Mouse (Mus musculus) midbrain, embryonic 14.5 days (tissue): ENCODE measurements around the gene Smad1. TPM values are rescaled to one million over a fixed set of nuclear protein-coding genes. Genes with fewer than 3 reads are reported as not detected.
A peak's percentile ranks its signal among the peaks of the same experiment; 100 is the strongest.
"Not testable (repeated sequence)": the region's sequence is repeated elsewhere in the genome, so short reads cannot be mapped to it uniquely, and the experiment has no call there.

Experiments used
- ATAC-seq: fragments of 200-750 bp; cut with Nextera tagmentation; 2 replicates; pipeline ENCODE4 v1.8.0; 2017; ENCODE audit warnings: moderate number of reproducible peaks, moderate library complexity; ENCODE audit not compliant: low FRiP score, low TSS enrichment
- DNase-seq: peaks from one replicate; pipeline ENCODE4 v3.0.0-alpha.2; 2015
- H3K27ac ChIP-seq: fragments of 300-500 bp; sonication (generic); replicated peaks from 2 replicates; pipeline ENCODE4 v1.5.1; 2014; ENCODE audit warnings: mild to moderate bottlenecking, low read depth, low read length, moderate library complexity
- H3K27me3 ChIP-seq: fragments of 300-500 bp; sonication (generic); 2 replicates; pipeline ENCODE4 v1.6.1; 2014; ENCODE audit warnings: low read length, control low read depth, mixed read lengths; ENCODE audit not compliant: control insufficient read depth, insufficient read depth
- H3K36me3 ChIP-seq: fragments of 300-500 bp; sonication (generic); 2 replicates; pipeline ENCODE4 v1.6.1; 2014; ENCODE audit warnings: low read length, control low read depth; ENCODE audit not compliant: control insufficient read depth, insufficient read depth
- H3K4me1 ChIP-seq: fragments of 300-500 bp; sonication (generic); 2 replicates; pipeline ENCODE4 v1.6.1; 2014; ENCODE audit warnings: mild to moderate bottlenecking, antibody characterized with exemption, low read length, control low read depth; ENCODE audit not compliant: control insufficient read depth, insufficient read depth
- H3K4me2 ChIP-seq: fragments of 300-500 bp; sonication (generic); 2 replicates; pipeline ENCODE4 v1.6.1; 2014; ENCODE audit warnings: mild to moderate bottlenecking, low read length, moderate library complexity
- H3K4me3 ChIP-seq: fragments of 300-500 bp; sonication (generic); replicated peaks from 2 replicates; pipeline ENCODE4 v1.5.1; 2014; ENCODE audit warnings: low read depth, low read length
- H3K9ac ChIP-seq: fragments of 300-500 bp; sonication (generic); replicated peaks from 2 replicates; pipeline ENCODE4 v1.6.1; 2014; ENCODE audit warnings: mild to moderate bottlenecking, low read length, moderate library complexity
- H3K9me3 ChIP-seq: fragments of 300-500 bp; sonication (generic); 2 replicates; pipeline ENCODE4 v1.6.1; 2016; ENCODE audit warnings: low read length, control low read depth, mixed read lengths; ENCODE audit not compliant: control insufficient read depth
- WGBS: fragments of 180-500 bp; shearing (Covaris S2); extraction: QIAGEN DNeasy Blood & Tissue Kit; methylation state at CpG from one replicate; pipeline ENCODE4 v1.1.7; 2014; 5-methylcytosine and 5-hydroxymethylcytosine counted together
- polyA plus RNA-seq: library from polyadenylated mRNA; unstranded; fragments of >200 nt; fragmentation: Nextera tagmentation; extraction: Ambion mirVana; gene quantifications from 2 replicates; pipeline ENCODE4 v1.2.1, GENCODE M21; 2014

The Smad1 gene
- polyA plus RNA-seq, result 67.5 and 82.4 TPM in 2 replicates

GRCm38 (mm10) chr8:79398994-79399650, at the start of gene Smad1:
Gene Smad1, minus strand, starts transcription at chr8:79399518.
- WGBS, result under 1% methylated on average over 69 of the region's 80 CpGs
- peak within 1 kb of the TSS; percentile 98 for H3K9ac ChIP-seq
- peaks cover 20% of the 10 kb centered on the region; the same call in 1 of the 2 replicates for H3K4me1 ChIP-seq
- peak; percentile 92 for ATAC-seq
- no peaks in the 10 kb centered on the region for H3K27me3 ChIP-seq
- peak; percentile 97 for DNase-seq
- H3K9me3 ChIP-seq, result no peaks in the 10 kb centered on the region
- H3K4me2 ChIP-seq, result peak within 1 kb of the TSS; percentile 81
- H3K4me3 ChIP-seq, result peak within 1 kb of the TSS; percentile 92
- peak within 1 kb of the TSS; percentile 98 for H3K27ac ChIP-seq
- no peaks in the 10 kb centered on the region for H3K36me3 ChIP-seq

DNA sequence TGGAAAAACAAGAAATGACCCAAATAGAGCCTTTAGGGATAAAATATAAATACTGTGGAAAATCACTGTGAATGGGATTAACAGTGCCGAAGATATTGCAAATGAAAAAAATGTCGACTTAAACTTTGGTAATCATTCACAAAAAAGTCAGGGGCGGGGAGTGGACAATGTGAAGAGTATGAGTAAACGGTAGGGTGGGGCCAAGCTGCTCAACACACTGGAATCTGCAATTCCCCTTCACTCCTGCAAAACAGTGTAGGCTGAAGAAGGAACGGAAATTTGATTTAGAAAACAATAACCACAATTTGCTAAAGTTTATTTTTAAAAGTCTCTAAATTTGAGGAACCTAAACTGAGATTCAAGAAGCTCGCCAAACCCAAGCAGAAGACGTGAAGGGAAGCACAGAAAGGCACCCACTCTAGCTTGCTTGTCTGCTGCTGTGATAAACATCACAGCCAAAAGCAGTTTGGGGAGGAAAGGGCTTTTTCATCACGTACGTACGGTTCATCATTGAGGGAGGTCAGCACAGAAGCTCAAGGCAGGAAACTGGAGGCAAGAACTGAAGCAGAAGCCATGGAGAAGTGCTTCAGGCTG, 48.0 kb upstream of the Smad1 start:
- Histone ChIP-seq H3K27me3 (no peaks in the 10 kb centered on the region), H3K4me3 (no peak overlapping the region), H3K36me3 (no peaks in the 10 kb centered on the region), H3K4me2 (no peak overlapping the region), H3K9ac (no peak overlapping the region), H3K4me1 (no peaks in the 10 kb centered on the region), H3K27ac (no peak overlapping the region), H3K9me3 (no peaks in the 10 kb centered on the region)
- ATAC-seq (no peak), DNase-seq (no peak)
- WGBS, result 84% methylated on average over 10 of the region's 10 CpGs

- Histone ChIP-seq H3K27ac (no peak overlapping the region), H3K4me1 (no peaks in the 10 kb centered on the region), H3K27me3 (no peaks in the 10 kb centered on the region), H3K36me3 (no peaks in the 10 kb centered on the region), H3K9me3 (no peaks in the 10 kb centered on the region), H3K4me3 (no peak overlapping the region), H3K4me2 (no peak overlapping the region), H3K9ac (no peak overlapping the region)
- DNase-seq (no peak), ATAC-seq (no peak)
- WGBS, result 81% methylated on average over 14 of the region's 14 CpGs
Measured at GRCm38 (mm10) chr8:79443460-79444098, 44.3 kb upstream of the Smad1 start.

GRCm38 (mm10) chr8:79433953-79434500, 34.7 kb upstream of the Smad1 start:
- no peak for ATAC-seq
- no peaks in the 10 kb centered on the region for H3K36me3 ChIP-seq

GRCm38 (mm10) chr8:79414907-79415306, 15.6 kb upstream of the Smad1 start:
- no peaks in the 10 kb centered on the region for H3K27me3 ChIP-seq
- no peak overlapping the region for H3K4me2 ChIP-seq
- ATAC-seq (no peak), DNase-seq (no peak)
- 88% methylated on average over 5 of the region's 5 CpGs for WGBS
- H3K4me3 ChIP-seq, result no peak overlapping the region
- no peaks in the 10 kb centered on the region for H3K4me1 ChIP-seq
- H3K36me3 ChIP-seq, result no peaks in the 10 kb centered on the region
- H3K27ac ChIP-seq, result no peak overlapping the region
- H3K9me3 ChIP-seq, result no peaks in the 10 kb centered on the region
- no peak overlapping the region for H3K9ac ChIP-seq

More at GRCm38 (mm10) chr8:79433953-79434500, 34.7 kb upstream of the Smad1 start:
- DNase-seq, result peak; percentile 15
- Histone ChIP-seq H3K27ac (no peak overlapping the region), H3K4me3 (no peak overlapping the region), H3K9me3 (no peaks in the 10 kb centered on the region), H3K9ac (no peak overlapping the region), H3K27me3 (no peaks in the 10 kb centered on the region), H3K4me2 (no peak overlapping the region), H3K4me1 (no peaks in the 10 kb centered on the region)
- 46% methylated on average over 4 of the region's 4 CpGs for WGBS

DNA sequence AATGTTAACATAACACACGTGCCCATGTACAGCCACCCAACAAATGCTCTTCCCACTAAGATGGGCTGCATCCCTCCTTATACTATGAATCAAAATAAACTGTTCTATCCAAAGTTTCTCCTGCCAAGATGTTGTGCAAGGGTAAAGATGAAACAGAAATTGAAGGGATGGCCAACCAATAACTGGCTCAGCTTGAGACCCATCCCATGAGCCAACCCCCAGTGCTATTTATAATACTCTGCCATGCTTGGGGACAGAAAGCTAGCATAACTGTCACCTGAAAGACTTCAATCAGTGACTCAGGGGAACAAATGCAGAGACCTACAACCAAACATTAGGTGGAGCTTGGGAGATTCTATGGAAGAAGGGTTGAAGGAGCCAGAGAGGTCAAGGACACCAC, 11.2 kb upstream of the Smad1 start:
- WGBS, result 83% methylated on average over 1 of the region's 1 CpGs

DNA sequence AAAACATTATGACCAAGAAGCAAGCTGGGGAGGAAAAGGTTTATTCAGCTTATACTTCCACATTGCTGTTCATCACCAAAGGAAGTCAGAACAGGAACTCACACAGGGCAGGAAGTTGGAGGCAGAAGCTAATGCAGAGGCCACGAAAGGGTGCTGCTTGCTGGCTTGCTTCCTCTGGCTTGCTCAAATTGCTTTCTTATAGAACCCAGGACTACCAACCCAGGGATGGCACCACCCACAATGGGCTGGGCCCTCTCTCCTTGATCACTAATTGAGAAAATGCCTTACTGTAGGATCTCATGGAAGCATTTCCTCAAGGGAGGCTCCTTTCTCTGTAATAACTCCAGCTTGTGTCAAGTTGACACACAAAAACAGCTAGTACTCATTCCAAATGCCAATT, 8.0 kb upstream of the Smad1 start:
- 85% methylated on average over 1 of the region's 1 CpGs for WGBS
- not testable (repeated sequence) for ATAC-seq

More for the DNA sequence above, 11.2 kb upstream of the Smad1 start:
- Histone ChIP-seq H3K9ac (no peak overlapping the region), H3K27ac (no peak overlapping the region), H3K36me3 (no peaks in the 10 kb centered on the region), H3K4me2 (no peak overlapping the region), H3K4me1 (no peaks in the 10 kb centered on the region), H3K9me3 (peaks cover 2% of the 10 kb centered on the region; the same call in 1 of the 2 replicates), H3K4me3 (no peak overlapping the region), H3K27me3 (no peaks in the 10 kb centered on the region)
- ATAC-seq (no peak), DNase-seq (no peak)

DNA sequence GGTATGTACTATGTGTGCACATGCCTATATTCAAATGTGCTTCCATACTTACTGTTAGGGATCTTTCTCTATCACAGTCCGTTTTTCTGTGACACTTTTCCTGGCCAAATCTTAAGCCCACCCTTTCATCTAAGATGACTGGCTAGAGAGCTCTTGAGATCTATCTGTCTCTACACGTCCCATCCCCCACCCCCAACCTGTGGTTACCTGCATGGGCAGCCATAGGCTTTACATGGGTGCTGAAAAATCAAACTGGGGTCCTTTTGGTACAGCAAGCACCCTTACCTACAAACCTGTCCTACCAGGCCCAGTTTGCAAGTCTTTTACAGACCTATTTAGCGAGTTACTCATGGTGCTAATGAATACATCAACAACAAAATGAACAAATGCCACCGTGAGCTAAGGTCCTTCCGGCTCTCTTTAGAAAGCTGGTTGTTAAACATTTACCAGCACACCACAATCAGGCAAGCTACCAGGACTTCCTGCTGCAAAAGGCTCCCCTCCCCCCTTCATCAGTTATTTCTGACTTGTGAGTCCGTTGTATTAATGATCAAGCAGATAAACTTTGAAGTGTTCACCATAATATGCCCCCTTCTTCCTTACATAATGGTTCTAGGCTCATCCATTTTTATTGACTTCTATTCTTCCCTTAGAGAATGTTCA, 5.7 kb upstream of the Smad1 start:
- no peak overlapping the region for H3K4me2 ChIP-seq
- H3K27me3 ChIP-seq, result no peaks in the 10 kb centered on the region
- H3K4me1 ChIP-seq, result no peaks in the 10 kb centered on the region
- no peak overlapping the region for H3K4me3 ChIP-seq
- DNase-seq (no peak), ATAC-seq (no peak)
- H3K9me3 ChIP-seq, result peaks cover 2% of the 10 kb centered on the region; the same call in 1 of the 2 replicates
- no peak overlapping the region for H3K27ac ChIP-seq
- WGBS, result 82% methylated on average over 6 of the region's 6 CpGs
- H3K9ac ChIP-seq, result no peak overlapping the region
- H3K36me3 ChIP-seq, result no peaks in the 10 kb centered on the region

More for the DNA sequence above, 8.0 kb upstream of the Smad1 start:
- DNase-seq, H3K9me3 ChIP-seq, H3K4me2 ChIP-seq, H3K27me3 ChIP-seq, H3K9ac ChIP-seq, H3K4me3 ChIP-seq, H3K4me1 ChIP-seq, H3K27ac ChIP-seq, H3K36me3 ChIP-seq: not testable (repeated sequence)
